Comparison of ENCODE assay signal across 24 mouse cellular contexts in the genomic region with DNA sequence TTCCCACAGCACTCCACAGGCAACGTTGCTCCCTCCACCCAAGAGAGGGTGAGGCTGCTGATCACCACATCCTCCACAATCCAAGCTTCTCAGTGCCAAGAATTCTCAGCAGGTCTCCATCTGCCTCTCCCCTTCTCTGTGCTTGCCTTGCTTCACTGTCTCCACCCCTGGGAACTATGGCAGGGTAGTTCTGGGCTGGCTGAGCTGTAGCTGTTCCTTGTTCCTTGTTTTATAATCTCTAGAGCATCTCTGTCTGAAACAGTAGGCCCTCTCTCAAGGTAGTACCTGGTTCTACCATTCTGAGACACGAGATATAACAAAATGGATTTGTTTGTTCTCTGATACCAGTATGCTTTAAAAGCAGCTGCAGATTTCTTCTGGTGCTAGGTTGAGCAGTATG. TPM values are rescaled to one million over a fixed set of nuclear protein-coding genes. Genes with fewer than 3 reads are reported as not detected.
DNase-seq lines count a peak whose midpoint lies in the region; ATAC-seq and TF ChIP-seq lines count a peak whose summit lies in the region.
"Had no signal": no experiment of that assay in that cellular context is flagged by ENCODE, and none has a peak within 500 bp of the region (broad histone marks: within the 10 kb centered on the region; RNA-seq: fewer than 3 reads in every experiment).

No protein-coding gene starts in this region.

- no peaks in the 10 kb centered on the region for H3K4me1 ChIP-seq in stomach, embryonic 15.5 days
- no peaks in the 10 kb centered on the region for H3K4me1 ChIP-seq in stomach, postnatal 0 days (replicated peaks; ENCODE audit: control insufficient read depth, insufficient read depth)

- no peaks in the 10 kb centered on the region for H3K27me3 ChIP-seq in stomach, embryonic 15.5 days (replicated peaks)
- no peaks in the 10 kb centered on the region for H3K27me3 ChIP-seq in stomach, postnatal 0 days (ENCODE audit: control insufficient read depth, insufficient read depth, low read length)
- H3K27me3 ChIP-seq: CH12.LX had no signal

- ATAC-seq in cerebellum, adult (ENCODE audit: insufficient number of reproducible peaks, low FRiP score, low TSS enrichment), result peak; percentile 26; the same call in 1 of the 2 replicates
- ATAC-seq in stomach, embryonic 15.5 days (ENCODE audit: insufficient read depth, low FRiP score, low read depth), result 0 out of 2 replicates have a peak, but pooled peaks have one; percentile 21
- peak; percentile 84 for ATAC-seq in stomach, postnatal 0 days (ENCODE audit: low FRiP score, low TSS enrichment)
- ATAC-seq: activated CD4-positive, CD25-positive, alpha-beta regulatory T cell, adult 4 months; CD4-positive, CD25-positive, alpha-beta regulatory T cell, adult 4 months; Patski had no signal

- H3K4me2 ChIP-seq in stomach, embryonic 15.5 days, result no peak overlapping the region
- peak overlapping the region; percentile 20; the same call in 1 of the 2 replicates for H3K4me2 ChIP-seq in stomach, postnatal 0 days (replicated peaks; ENCODE audit: low read depth)

- no peak overlapping the region for H3K4me3 ChIP-seq in stomach, embryonic 15.5 days (replicated peaks)
- no peak overlapping the region for H3K4me3 ChIP-seq in stomach, postnatal 0 days (ENCODE audit: low read depth, low read length)

- no peak overlapping the region for H3K9ac ChIP-seq in stomach, embryonic 15.5 days
- H3K9ac ChIP-seq in stomach, postnatal 0 days (ENCODE audit: low read length), result no peak overlapping the region

- no peaks in the 10 kb centered on the region for H3K9me3 ChIP-seq in stomach, embryonic 15.5 days
- no peaks in the 10 kb centered on the region for H3K9me3 ChIP-seq in stomach, postnatal 0 days (ENCODE audit: control insufficient read depth, low read length)
- H3K9me3 ChIP-seq: G1E had no signal

- no peaks in the 10 kb centered on the region for H3K36me3 ChIP-seq in stomach, embryonic 15.5 days
- no peaks in the 10 kb centered on the region for H3K36me3 ChIP-seq in stomach, postnatal 0 days (ENCODE audit: control insufficient read depth, insufficient read depth, low read length)
- H3K36me3 ChIP-seq: G1E had no signal

- TF ChIP-seq EP300 in stomach, postnatal 0 days (optimal IDR thresholded peaks at IDR 0.05), result no peak

- DNase-seq in cerebellum, postnatal 10 days, result no peak
- DNase-seq in stomach, postnatal 0 days (ENCODE audit: low spot score), result peak; percentile 60
- no peak for DNase-seq in adipocyte (ENCODE audit: low spot score)
- DNase-seq in layer of hippocampus, postnatal 10 days (ENCODE audit: low spot score in 2 of 2), result no peak
- DNase-seq: adrenal gland, adult 2 months; adrenal gland, adult 8-10 months; adrenal gland, postnatal 10 days; adrenal gland, postnatal 14 days; adrenal gland, postnatal 25 days; adrenal gland, postnatal 36 days; B cell, adult 2 months; cerebellum, adult 11 months; cerebellum, adult 11-12 months; cerebellum, adult 18-20 months; cerebellum, adult 2 months; cerebellum, adult 8-10 months had no signal

- WGBS in stomach, embryonic 15.5 days, result 64% methylated on average over 2 of the region's 2 CpGs
- WGBS in stomach, postnatal 0 days, result 38% methylated on average over 2 of the region's 2 CpGs

- TF ChIP-seq CTCF in stomach, postnatal 0 days (IDR thresholded peaks at IDR 0.05; ENCODE audit: low read depth), result no peak

- H3K27ac ChIP-seq in stomach, embryonic 15.5 days, result no peak overlapping the region
- H3K27ac ChIP-seq in stomach, postnatal 0 days (replicated peaks), result peak overlapping the region; percentile 84

RNA-seq across cellular contexts. Expression of a gene that starts 32.1 kb away (rescaled TPM):
- 1.8 and 2.3 TPM in 2 replicates for polyA plus RNA-seq in stomach, embryonic 15.5 days (2015; fragmentation: Nextera tagmentation; extraction: Ambion mirVana)
- 13.9 and 14.2 TPM in 2 replicates for polyA plus RNA-seq in stomach, postnatal 0 days (2015; fragmentation: Nextera tagmentation; extraction: Ambion mirVana)
- 10 to 100 TPM; 14.9 to 16.2 TPM for total RNA-seq in layer of hippocampus, postnatal 10 days (2021)
- total RNA-seq: adrenal gland, postnatal 14 days; CH12.LX; MEL had no signal
- polyA plus RNA-seq: activated CD4-positive, CD25-positive, alpha-beta regulatory T cell, adult 4 months; CD4-positive, CD25-positive, alpha-beta regulatory T cell, adult 4 months; G1E had no signal

Comparison
In these comparisons a context has a peak if more than half of its experiments do, and no peak if none do; other contexts are left out.
1. ATAC-seq: peak in every context shown above with its lines; median percentile 84 in stomach, postnatal 0 days; 26 in cerebellum, adult; 21 in stomach, embryonic 15.5 days.